Mouse (Mus musculus) liver, adult 2 months (tissue): ENCODE results near the gene Tmem131. TPM values are rescaled to one million over a fixed set of nuclear protein-coding genes. Genes with fewer than 3 reads are reported as not detected.

ENCODE experiments used
- DNase-seq: peaks from one replicate; pipeline ENCODE4 v3.0.0-alpha.2; 2011; ENCODE audit warnings: low read depth, low spot score; ENCODE audit errors: extremely low read depth
- H3K27ac ChIP-seq: fragments of 200-500 bp; replicated peaks from 2 replicates; pipeline ENCODE4 v1.5.1; 2012; ENCODE audit warnings: low read depth, mild to moderate bottlenecking, control low read depth, inconsistent platforms, low read length; ENCODE audit not compliant: insufficient read depth
- H3K27me3 ChIP-seq: fragments of 200-500 bp; 2 replicates; pipeline ENCODE4 v1.6.1; 2012; ENCODE audit warnings: mild to moderate bottlenecking, moderate library complexity, low read length, inconsistent platforms; ENCODE audit not compliant: control insufficient read depth, insufficient read depth
- H3K36me3 ChIP-seq: fragments of 200-500 bp; 2 replicates; pipeline ENCODE4 v1.6.1; 2012; ENCODE audit warnings: low read length, inconsistent platforms; ENCODE audit not compliant: control insufficient read depth, insufficient read depth
- H3K4me1 ChIP-seq: fragments of 200-500 bp; 2 replicates; pipeline ENCODE4 v1.6.1; 2011; ENCODE audit warnings: low read length; ENCODE audit not compliant: control insufficient read depth, insufficient read depth
- H3K4me3 ChIP-seq: fragments of 200-500 bp; 2 replicates; pipeline ENCODE4 v1.5.1; 2011; ENCODE audit warnings: low read depth, mild to moderate bottlenecking, control low read depth, low read length, moderate library complexity; ENCODE audit not compliant: insufficient read depth
- H3K79me2 ChIP-seq: fragments of 200-500 bp; 2 replicates; pipeline ENCODE4 v1.6.1; 2012; ENCODE audit warnings: inconsistent platforms, mild to moderate bottlenecking, low read length, moderate library complexity; ENCODE audit not compliant: control insufficient read depth, insufficient read depth
- H3K9ac ChIP-seq: fragments of 200-500 bp; 2 replicates; pipeline ENCODE4 v1.6.1; 2012; ENCODE audit warnings: low read depth, mild to moderate bottlenecking, control low read depth, inconsistent platforms, low read length
- CTCF ChIP-seq: fragments of 200-500 bp; IDR thresholded peaks from 2 replicates; pipeline ENCODE4 v1.5.1; 2011; ENCODE audit warnings: low read depth, low read length, control low read depth
- POLR2A ChIP-seq: fragments of 200-500 bp; IDR thresholded peaks from 2 replicates; pipeline ENCODE4 v1.6.1; 2011; ENCODE audit warnings: low read length, control low read depth; ENCODE audit not compliant: insufficient read depth; ENCODE audit errors: extremely low read depth
- WGBS: fragments of 180-500 bp; shearing (Covaris S2); methylation state at CpG from one replicate; pipeline ENCODE4 v1.1.7; 2018; 5-methylcytosine and 5-hydroxymethylcytosine counted together
- polyA plus RNA-seq: library from polyadenylated mRNA; depleted of rRNA; stranded (reverse); fragments of >200 nt; gene quantifications from 2 replicates; pipeline ENCODE4 v1.2.3, GENCODE M21; 2012
- total RNA-seq: library from RNA; depleted of rRNA; stranded (reverse); fragments of >200 nt; gene quantifications from 2 replicates; pipeline ENCODE4 v1.2.3, GENCODE M21; 2014

Gene Tmem131
- total and polyA plus RNA-seq, 2 experiments: 6.3 to 10.2 TPM

DNA sequence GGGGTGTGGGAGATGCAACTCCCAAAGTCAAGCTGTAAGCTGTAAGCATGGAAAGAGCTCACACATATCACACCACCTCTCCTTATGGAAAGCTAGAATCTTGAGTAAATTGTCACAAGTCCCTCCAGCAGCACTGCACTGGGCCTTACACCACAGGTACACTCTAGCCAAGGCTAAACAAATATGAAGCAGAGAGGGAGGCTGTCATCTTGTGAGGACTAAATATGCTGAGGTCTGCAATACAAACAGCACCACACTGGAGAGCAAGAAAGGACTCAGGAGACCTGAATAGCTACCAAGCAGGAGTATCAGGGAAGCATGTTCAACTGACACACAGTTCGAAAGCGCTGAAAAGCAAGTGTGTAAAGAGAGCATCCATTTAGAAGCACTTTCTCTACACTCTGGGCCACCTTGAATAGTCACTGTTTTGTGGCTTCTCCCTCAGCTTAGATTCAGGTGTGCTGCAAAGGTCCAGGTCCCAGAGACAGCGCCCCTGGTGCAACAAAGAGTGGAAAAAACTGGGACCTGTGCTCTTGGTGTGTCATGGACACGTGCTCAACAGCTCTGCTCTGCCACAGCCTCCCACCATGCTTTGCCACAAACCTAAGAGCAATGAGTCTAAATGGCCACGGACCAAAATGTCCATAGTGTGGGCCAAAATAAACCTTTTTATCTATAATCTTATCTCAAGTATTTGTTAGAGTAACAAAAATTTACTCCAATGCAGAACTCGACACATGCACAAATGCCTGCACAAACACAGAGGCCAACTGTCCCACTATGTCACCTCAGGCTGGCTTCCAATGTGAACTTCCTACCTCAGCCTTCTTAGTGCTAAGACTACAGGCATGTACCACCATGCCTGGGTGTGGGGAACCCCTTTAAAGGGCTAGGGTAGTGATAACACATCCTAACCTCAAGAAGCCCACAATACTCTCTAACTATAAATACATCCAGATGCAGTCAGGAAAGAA, 14.8 kb downstream of the Tmem131 start:
- peaks cover 19% of the 10 kb centered on the region for H3K4me1 ChIP-seq
- H3K9ac ChIP-seq: no peak overlapping the region
- H3K79me2 ChIP-seq: peaks cover 40% of the 10 kb centered on the region
- H3K27me3 ChIP-seq: no peaks in the 10 kb centered on the region
- peak; percentile 82 for DNase-seq
- TF ChIP-seq POLR2A: no peak
- TF ChIP-seq CTCF: no peak
- no peak overlapping the region for H3K4me3 ChIP-seq
- H3K27ac ChIP-seq: no peak overlapping the region
- no peaks in the 10 kb centered on the region for H3K36me3 ChIP-seq
- WGBS: 52% methylated on average over 6 of the region's 6 CpGs

DNA sequence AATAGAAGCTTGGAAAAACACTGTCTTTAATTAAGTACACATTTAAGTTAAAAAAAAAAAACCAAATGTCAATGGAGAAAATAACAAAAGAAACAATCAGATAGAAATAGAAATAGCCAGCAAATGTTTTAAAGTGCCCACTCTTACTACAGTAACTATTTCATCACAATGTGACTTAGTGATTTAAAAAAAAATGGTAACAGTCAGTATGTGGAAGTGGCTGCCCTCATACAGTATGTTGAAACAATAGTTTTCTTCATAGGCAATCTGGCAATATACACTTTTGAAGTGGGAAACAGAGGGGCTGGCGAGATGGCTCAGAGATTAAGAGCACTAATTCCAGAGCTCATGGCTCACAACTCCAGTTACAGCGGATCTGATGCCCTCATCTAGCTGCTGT, 15.9 kb downstream of the Tmem131 start:
- H3K27ac ChIP-seq: no peak overlapping the region
- peaks cover 21% of the 10 kb centered on the region for H3K4me1 ChIP-seq
- H3K4me3 ChIP-seq: no peak overlapping the region
- no peak overlapping the region for H3K9ac ChIP-seq
- 91% methylated on average over 2 of the region's 2 CpGs for WGBS
- DNase-seq: no peak
- no peaks in the 10 kb centered on the region for H3K36me3 ChIP-seq
- no peaks in the 10 kb centered on the region for H3K27me3 ChIP-seq
- H3K79me2 ChIP-seq: peaks cover 44% of the 10 kb centered on the region
- TF ChIP-seq CTCF (no peak), POLR2A (no peak)

DNA sequence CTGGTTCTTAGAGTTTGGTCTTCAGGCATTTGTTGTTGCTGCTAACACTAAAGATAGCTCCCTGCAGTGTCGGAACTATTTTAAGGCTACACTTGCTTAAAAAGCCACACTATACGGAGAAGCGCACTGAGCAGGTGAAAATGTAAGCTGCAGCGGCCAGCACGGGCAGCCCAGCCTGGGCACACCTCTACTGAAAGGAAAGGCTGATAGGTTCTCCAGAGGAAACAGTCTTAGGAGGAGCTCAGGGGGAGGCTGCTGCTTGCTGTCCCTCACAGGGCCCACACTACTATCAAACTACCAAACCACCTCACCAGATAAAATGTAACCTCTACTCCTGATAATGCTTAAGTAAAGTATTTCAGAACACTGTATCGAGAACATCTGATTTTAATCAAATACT, 16.7 kb downstream of the Tmem131 start:
- no peaks in the 10 kb centered on the region for H3K27me3 ChIP-seq
- H3K4me3 ChIP-seq: no peak overlapping the region
- WGBS: 87% methylated on average over 6 of the region's 6 CpGs
- peaks cover 39% of the 10 kb centered on the region for H3K79me2 ChIP-seq
- H3K4me1 ChIP-seq: peaks cover 22% of the 10 kb centered on the region
- H3K9ac ChIP-seq: no peak overlapping the region
- no peak for DNase-seq
- H3K36me3 ChIP-seq: no peaks in the 10 kb centered on the region
- H3K27ac ChIP-seq: no peak overlapping the region
- no peak for TF ChIP-seq POLR2A
- TF ChIP-seq CTCF: no peak

DNA sequence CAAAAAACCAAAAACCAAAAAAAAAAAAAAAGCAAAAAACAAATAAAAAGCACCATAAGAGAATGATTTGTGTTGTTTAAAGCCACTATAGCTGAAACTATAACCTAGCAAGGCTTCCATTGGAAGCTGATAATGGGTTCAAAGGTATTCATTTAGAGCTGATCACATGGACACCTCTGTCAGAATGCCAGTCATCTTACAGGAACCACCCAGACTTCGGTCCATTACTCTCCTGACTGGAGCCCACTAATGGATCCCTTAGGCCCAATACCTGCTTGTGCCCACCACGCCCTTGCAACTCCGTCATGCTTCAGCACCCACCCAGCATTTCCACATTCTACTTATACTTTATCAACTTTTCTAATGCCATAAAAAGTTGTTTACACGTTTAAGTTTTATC, 17.2 kb downstream of the Tmem131 start:
- TF ChIP-seq CTCF: no peak
- no peak for TF ChIP-seq POLR2A
- no peak overlapping the region for H3K27ac ChIP-seq
- peaks cover 39% of the 10 kb centered on the region for H3K79me2 ChIP-seq
- no peaks in the 10 kb centered on the region for H3K36me3 ChIP-seq
- peaks cover 27% of the 10 kb centered on the region for H3K4me1 ChIP-seq
- no peak overlapping the region for H3K4me3 ChIP-seq
- 70% methylated on average over 4 of the region's 4 CpGs for WGBS
- DNase-seq: peak; percentile 75
- H3K9ac ChIP-seq: no peak overlapping the region
- no peaks in the 10 kb centered on the region for H3K27me3 ChIP-seq

DNA sequence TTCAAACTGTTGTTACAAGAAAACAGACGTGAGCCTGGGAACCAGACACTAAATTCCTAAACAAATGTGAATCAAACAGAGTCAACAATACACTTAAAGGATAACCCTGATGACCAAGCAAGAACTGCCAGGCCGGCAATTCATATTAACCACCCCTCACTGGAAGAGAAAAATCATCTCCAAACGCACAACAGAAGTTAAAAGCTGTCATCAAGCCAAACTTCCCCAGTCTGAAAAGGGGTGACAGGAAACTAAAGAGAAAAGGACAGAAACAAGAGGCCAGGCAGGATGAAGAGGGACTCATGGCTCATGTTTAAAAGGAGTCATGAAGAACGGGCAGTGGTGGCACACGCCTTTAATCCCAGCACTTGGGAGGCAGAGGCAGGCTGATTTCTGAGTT, 17.7 kb downstream of the Tmem131 start:
- H3K4me3 ChIP-seq: no peak overlapping the region
- no peak overlapping the region for H3K9ac ChIP-seq
- 40% methylated on average over 5 of the region's 5 CpGs for WGBS
- H3K36me3 ChIP-seq: no peaks in the 10 kb centered on the region
- peaks cover 30% of the 10 kb centered on the region for H3K4me1 ChIP-seq
- no peaks in the 10 kb centered on the region for H3K27me3 ChIP-seq
- no peak for DNase-seq
- TF ChIP-seq CTCF: no peak
- no peak for TF ChIP-seq POLR2A
- peaks cover 39% of the 10 kb centered on the region for H3K79me2 ChIP-seq
- H3K27ac ChIP-seq: no peak overlapping the region

DNA sequence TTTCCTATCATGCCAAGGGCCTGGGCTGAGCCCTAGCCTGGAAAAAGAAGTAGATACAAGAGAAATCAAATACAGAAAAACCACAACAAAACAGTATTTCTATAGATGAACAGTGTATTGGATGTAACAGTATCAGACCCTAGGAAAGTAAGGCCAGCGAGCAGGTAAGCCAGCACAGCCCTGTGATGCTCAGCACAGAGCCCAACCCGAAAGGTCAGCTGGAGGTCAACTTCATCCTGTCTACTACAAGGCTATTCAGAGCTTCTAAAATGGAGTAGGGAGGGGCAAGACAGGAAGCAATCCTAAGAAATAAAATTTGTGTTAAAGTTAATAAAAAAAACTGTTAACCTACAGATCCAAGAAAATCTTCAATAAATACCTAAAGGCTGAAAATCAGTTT, 18.6 kb downstream of the Tmem131 start:
- no peaks in the 10 kb centered on the region for H3K27me3 ChIP-seq
- TF ChIP-seq POLR2A (no peak), CTCF (no peak)
- H3K4me3 ChIP-seq: no peak overlapping the region
- no peak overlapping the region for H3K27ac ChIP-seq
- peaks cover 39% of the 10 kb centered on the region for H3K4me1 ChIP-seq
- WGBS: 91% methylated on average over 2 of the region's 2 CpGs
- no peaks in the 10 kb centered on the region for H3K36me3 ChIP-seq
- DNase-seq: no peak
- H3K9ac ChIP-seq: no peak overlapping the region
- peaks cover 39% of the 10 kb centered on the region for H3K79me2 ChIP-seq
